Mouse (Mus musculus) CH12F3 (cell line): Measurements from ENCODE around the gene Zfp987.
"Not testable (repeated sequence)": the region's sequence is repeated elsewhere in the genome, so short reads cannot be mapped to it uniquely, and the experiment has no call there.

Experiments
- in situ Hi-C: fragments of 300-500 bp; cut with MboI; formaldehyde crosslinking; loops from 2 replicates; pipeline ENCODE4 v1.14.3; 2020; ENCODE audit warnings: low sequenced_read_pairs

Gene Zfp987

DNA sequence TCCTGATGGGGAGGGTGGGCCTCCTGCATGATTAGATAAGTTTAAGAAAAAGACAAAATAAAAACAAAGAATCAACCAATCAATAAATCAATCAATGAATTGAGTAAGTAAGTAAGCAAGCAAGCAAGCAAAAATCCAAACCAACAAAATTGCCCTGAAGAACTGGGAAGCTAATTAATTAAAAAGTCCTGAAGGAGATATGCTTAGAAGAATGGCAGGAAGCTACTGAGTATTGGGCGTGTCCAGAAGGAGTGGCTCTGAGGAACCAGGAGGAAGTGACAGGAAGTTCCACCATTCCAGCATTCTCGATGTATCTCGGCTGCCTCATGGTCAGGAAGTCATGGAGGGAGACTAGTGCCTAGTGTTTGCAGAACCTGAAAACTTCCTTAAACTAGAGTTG is at the start of gene Zfp987:
Gene Zfp987 (plus strand): TSS at position 301 of the 400 bp plus-strand sequence.
- in situ Hi-C loops: not testable (repeated sequence)

DNA sequence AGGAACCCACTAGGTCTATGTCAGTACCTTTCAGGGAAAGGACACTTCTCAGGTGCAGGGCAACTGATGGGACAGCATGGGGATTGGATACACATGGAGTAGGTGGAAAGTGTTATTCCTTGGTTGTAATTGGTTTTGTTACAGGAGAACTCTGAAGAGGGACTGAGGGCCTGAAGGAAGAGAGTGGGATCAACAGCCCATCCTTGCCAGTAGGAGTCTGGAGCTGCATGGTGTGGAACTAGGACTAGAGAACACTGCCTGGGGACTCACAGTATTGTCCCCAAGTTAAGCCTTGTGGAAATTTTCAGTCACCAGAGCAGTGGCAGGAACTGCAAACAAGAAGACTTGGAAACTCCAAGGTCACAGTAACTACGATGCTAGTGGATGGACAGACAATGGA is 44.6 kb upstream of the Zfp987 start:
- in situ Hi-C loops: not testable (repeated sequence)

- in situ Hi-C loops: not testable (repeated sequence)
These were observed 43.7 kb upstream of the Zfp987 start for GRCm38 (mm10) chr4:146053445-146053844.

DNA sequence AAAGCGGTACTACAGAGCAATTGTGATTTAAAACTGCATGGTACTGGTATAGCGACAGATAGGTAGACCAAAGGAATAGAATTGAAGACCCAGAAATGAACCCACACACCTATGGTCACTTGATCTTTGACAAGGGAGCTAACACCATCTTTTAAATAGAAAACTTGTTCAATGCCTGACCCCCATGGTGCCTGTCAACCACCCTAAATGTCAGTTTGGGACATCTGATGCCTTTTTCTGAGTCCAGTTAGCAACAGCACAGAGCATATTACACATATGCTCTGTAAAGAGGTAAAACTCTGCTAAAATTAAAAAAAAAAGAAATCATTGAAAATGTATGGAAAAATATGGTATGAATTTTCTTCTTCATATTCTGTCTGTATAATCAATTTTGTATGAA is 41.8 kb upstream of the Zfp987 start:
- in situ Hi-C loops: no loop called here

GRCm38 (mm10) chr4:146058646-146059045 is 38.5 kb upstream of the Zfp987 start:
- in situ Hi-C loops: not testable (repeated sequence)

DNA sequence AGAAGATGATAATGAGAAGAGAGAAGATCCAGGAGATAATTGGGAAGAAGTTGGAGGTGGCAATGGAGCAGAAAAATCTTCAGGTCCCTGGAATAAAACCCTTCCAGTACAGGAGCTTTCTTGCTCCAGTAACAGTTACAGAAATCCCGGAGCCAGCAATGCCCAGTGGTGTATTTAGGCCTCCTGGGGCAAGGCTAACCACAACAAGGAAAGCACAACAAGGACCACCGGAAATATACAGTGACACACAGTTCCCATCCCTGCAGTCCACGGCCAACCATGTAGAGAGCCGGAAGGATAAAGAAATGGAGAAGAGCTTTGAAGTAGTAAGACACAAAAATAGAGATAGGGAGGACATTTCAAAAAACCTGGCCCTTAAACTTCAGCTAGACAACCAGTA is 38.0 kb upstream of the Zfp987 start:
- in situ Hi-C loops: not testable (repeated sequence)

DNA sequence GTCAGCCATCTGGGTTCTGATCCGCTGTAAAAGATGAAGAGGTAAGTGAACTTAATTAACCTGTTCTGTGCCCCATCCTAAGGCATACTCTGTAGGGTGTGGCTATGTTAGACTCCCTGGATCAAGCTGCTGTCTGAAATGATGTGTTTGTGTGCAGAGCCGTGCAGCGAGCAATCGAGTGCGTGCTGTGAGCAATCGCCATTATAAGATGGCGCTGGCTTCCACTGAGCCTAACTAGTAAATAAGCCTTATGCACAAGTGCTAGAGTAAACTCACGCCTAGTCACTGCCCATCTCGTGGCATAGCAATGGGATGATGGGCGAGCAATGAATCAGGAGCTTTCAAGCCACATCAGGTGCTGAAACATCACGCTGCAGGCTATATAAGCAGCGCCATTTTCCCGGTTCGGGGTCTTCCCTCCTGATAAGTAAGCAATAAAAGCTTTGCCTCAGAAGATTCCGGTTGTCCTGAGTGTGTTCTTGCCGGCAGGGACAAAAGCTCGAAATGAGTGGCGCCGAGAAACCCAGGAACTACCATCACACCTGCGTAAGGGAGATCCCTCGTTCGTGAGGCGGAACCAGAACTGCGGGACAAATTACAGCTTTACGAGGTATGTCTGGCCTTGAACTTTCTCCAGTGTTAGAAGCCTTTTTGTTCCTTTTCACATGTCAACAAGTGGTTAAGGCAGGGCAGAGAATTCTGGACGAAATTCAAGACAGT is 37.0 kb upstream of the Zfp987 start:
- in situ Hi-C loops: not testable (repeated sequence)

- in situ Hi-C loops: not testable (repeated sequence)
These were observed 36.0 kb upstream of the Zfp987 start for GRCm38 (mm10) chr4:146061082-146061481.

DNA sequence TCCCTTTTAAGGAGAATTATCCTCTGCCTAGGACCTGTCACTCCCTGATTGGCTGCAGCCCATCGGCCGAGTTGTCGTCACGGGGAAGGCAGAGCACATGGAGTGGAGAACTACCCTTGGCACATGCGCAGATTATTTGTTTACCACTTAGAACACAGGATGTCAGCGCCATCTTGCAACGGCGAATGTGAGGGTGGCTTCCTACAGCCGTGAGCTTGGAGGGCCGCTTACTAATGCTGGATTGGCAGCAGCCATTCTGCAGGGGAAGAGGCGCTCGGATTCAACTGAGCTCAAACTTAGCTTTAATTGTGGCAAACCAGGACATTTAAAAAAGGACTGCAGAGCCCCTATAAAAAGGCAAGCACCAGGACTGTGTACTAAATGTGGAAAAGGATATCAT is 35.1 kb upstream of the Zfp987 start:
- in situ Hi-C loops: not testable (repeated sequence)

DNA sequence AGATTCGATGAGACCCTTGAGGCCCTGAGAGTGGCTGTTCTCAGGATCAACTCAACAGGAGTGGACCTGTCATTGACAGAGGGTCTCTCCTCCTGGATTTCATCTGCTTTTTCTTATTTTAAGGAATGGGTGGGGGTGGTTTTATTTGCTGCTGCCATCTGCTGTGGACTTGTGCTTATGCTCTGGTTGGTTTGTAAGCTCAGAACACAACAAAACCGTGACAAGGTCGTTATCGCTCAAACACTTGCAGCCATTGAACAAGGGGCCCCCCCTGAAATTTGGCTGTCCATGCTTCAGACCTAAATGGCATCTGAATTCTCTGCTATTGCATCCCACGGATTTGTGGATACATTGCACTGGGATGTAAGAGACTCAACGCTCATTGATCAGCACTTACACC is 34.1 kb upstream of the Zfp987 start:
- in situ Hi-C loops: not testable (repeated sequence)

- in situ Hi-C loops: not testable (repeated sequence)
These were observed 33.5 kb upstream of the Zfp987 start for GRCm38 (mm10) chr4:146063621-146064020.

GRCm38 (mm10) chr4:146064807-146065206 is 32.3 kb upstream of the Zfp987 start:
- in situ Hi-C loops: not testable (repeated sequence)

GRCm38 (mm10) chr4:146066932-146067580 is 30.0 kb upstream of the Zfp987 start:
- in situ Hi-C loops: not testable (repeated sequence)

DNA sequence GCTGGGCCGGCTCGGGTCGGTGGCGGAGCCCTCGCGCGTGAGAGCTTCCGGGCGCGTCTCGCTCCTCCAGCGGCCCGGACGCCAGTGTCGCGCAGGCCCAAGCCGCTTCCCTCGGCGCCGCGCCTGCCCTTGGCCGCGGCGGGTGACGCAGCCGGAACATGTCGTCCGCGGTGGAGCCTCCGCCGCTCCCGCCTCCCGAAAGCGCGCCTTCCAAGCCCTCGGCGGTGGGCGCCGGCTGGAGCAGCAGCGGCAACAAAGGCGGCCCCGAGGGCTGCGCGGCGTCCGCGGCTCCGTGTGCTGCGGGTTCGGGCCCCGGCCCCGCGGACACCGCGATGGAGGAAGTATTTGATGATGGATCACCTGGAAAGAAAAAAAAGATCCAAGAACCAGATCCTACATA is 29.5 kb upstream of the Zfp987 start:
- in situ Hi-C loops: not testable (repeated sequence)

- in situ Hi-C loops: not testable (repeated sequence)
These were observed 23.8 kb upstream of the Zfp987 start for GRCm38 (mm10) chr4:146073264-146073663.

DNA sequence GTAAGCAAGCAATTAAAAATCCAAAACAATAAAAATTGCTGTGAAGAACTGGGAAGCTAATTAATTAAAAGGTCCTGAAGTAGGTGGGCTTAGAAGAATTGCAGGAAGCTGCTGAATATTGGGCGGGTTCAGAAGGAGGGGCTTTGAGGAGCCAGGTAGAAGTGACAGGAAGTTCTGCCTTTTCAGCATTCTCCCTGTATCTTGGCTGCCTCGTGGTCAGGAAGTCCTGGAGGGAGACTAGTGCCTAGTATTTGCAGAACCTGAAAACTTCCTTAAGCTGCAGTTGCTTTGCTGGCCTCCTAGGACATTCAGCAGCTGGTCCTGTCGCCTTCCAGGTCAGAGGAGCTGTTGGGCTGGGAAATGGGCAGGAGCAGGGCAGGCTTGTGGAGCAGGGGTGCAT is 4.3 kb downstream of the Zfp987 start:
- in situ Hi-C loops: not testable (repeated sequence)

- in situ Hi-C loops: not testable (repeated sequence)
These were observed 59.4 kb downstream of the Zfp987 start, which contains the start of gene Zfp600 for GRCm38 (mm10) chr4:146156524-146156923. Gene Zfp600 (plus strand): TSS chr4:146156824.

- in situ Hi-C loops: not testable (repeated sequence)
These were observed 65.8 kb downstream of the Zfp987 start for GRCm38 (mm10) chr4:146162893-146163292.

- in situ Hi-C loops: not testable (repeated sequence)
These were observed 70.2 kb downstream of the Zfp987 start for GRCm38 (mm10) chr4:146167202-146167832.

GRCm38 (mm10) chr4:146167879-146168532 is 70.9 kb downstream of the Zfp987 start:
- in situ Hi-C loops: not testable (repeated sequence)

GRCm38 (mm10) chr4:146168730-146169215 is 71.7 kb downstream of the Zfp987 start:
- in situ Hi-C loops: not testable (repeated sequence)
